Mouse (Mus musculus): ENCODE results near the gene Tmem220.

GRCm38 (mm10) chr11:67047199-67047598 is 22.2 kb downstream of the Tmem220 start:
- TF ChIP-seq HCFC1 (IDR thresholded peaks at IDR 0.05; ENCODE audit: borderline replicate concordance, insufficient read depth, low read length) (no peak), ZNF384 (IDR thresholded peaks at IDR 0.05; ENCODE audit: low read depth, low read length) (no peak), MAFK (IDR thresholded peaks at IDR 0.05; ENCODE audit: insufficient read depth, low read depth, low read length) (no peak), CHD2 (IDR thresholded peaks at IDR 0.05; ENCODE audit: low read depth, low read length) (no peak), ZC3H11A (IDR thresholded peaks at IDR 0.05; ENCODE audit: borderline replicate concordance, low read depth, low read length) (no peak)

Measured in ES-E14 (cell line).